Mouse (Mus musculus) embryonic facial prominence, embryonic 13.5 days (tissue): ENCODE data around the gene Pou6f1. TPM values are rescaled to one million over a fixed set of nuclear protein-coding genes. Genes with fewer than 3 reads are reported as not detected.
"Not testable (repeated sequence)": the region's sequence is repeated elsewhere in the genome, so short reads cannot be mapped to it uniquely, and the experiment has no call there.

Source experiments
- ATAC-seq: fragments of 200-750 bp; cut with Nextera tagmentation; 2 replicates; pipeline ENCODE4 v1.8.0; 2017; ENCODE audit warnings: low read depth; ENCODE audit not compliant: insufficient number of reproducible peaks, insufficient read depth, low FRiP score, low TSS enrichment
- H3K27ac ChIP-seq: fragments of 300-500 bp; sonication (generic); 2 replicates; pipeline ENCODE4 v1.5.1; 2015; ENCODE audit warnings: moderate library complexity, mild to moderate bottlenecking, inconsistent platforms
- H3K27me3 ChIP-seq: fragments of 300-500 bp; sonication (generic); 2 replicates; pipeline ENCODE4 v1.6.1; 2015; ENCODE audit warnings: mild to moderate bottlenecking, inconsistent platforms
- H3K36me3 ChIP-seq: fragments of 300-500 bp; sonication (generic); 2 replicates; pipeline ENCODE4 v1.6.1; 2015; ENCODE audit warnings: mild to moderate bottlenecking, inconsistent platforms
- H3K4me1 ChIP-seq: fragments of 300-500 bp; sonication (generic); 2 replicates; pipeline ENCODE4 v1.6.1; 2015; ENCODE audit warnings: inconsistent platforms
- H3K4me2 ChIP-seq: fragments of 300-500 bp; sonication (generic); 2 replicates; pipeline ENCODE4 v1.6.1; 2015; ENCODE audit warnings: moderate library complexity, mild to moderate bottlenecking, inconsistent platforms
- H3K4me3 ChIP-seq: fragments of 300-500 bp; sonication (generic); 2 replicates; pipeline ENCODE4 v1.5.1; 2015; ENCODE audit warnings: mild to moderate bottlenecking, inconsistent platforms
- H3K9ac ChIP-seq: fragments of 300-500 bp; sonication (generic); 2 replicates; pipeline ENCODE4 v1.6.1; 2015; ENCODE audit warnings: mild to moderate bottlenecking, inconsistent platforms
- H3K9me3 ChIP-seq: fragments of 300-500 bp; sonication (generic); 2 replicates; pipeline ENCODE4 v1.6.1; 2016; ENCODE audit warnings: inconsistent platforms
- WGBS: fragments of 180-500 bp; shearing (Covaris S2); methylation state at CpG from one replicate; pipeline ENCODE4 v1.1.7; 2015; ENCODE audit warnings: mixed read lengths; 5-methylcytosine and 5-hydroxymethylcytosine counted together
- polyA plus RNA-seq: library from polyadenylated mRNA; unstranded; fragments of >200 nt; fragmentation: Nextera tagmentation; extraction: Ambion mirVana; gene quantifications from 2 replicates; pipeline ENCODE4 v1.2.1, GENCODE M21; 2015

Gene Pou6f1
- polyA plus RNA-seq, 1 experiment from 2014 or later: 14.4 TPM

- peak overlapping the region; percentile 94 for H3K27ac ChIP-seq
- peaks cover 32% of the 10 kb centered on the region for H3K36me3 ChIP-seq
- no peaks in the 10 kb centered on the region for H3K9me3 ChIP-seq
- H3K4me1 ChIP-seq: peaks cover 21% of the 10 kb centered on the region
- H3K9ac ChIP-seq: peak overlapping the region; percentile 87
- H3K4me2 ChIP-seq: peak overlapping the region; percentile 81
- ATAC-seq: peak; percentile 83
- under 1% methylated on average over 43 of the region's 43 CpGs for WGBS
- no peaks in the 10 kb centered on the region for H3K27me3 ChIP-seq
- H3K4me3 ChIP-seq: peak overlapping the region; percentile 92
Measured at GRCm38 (mm10) chr15:100615825-100616220, 16.0 kb upstream of the Pou6f1 start.

- Histone ChIP-seq H3K9ac (peak within 1 kb of the TSS; percentile 87), H3K36me3 (peaks cover 28% of the 10 kb centered on the region), H3K4me3 (peak within 1 kb of the TSS; percentile 92), H3K9me3 (no peaks in the 10 kb centered on the region), H3K4me1 (peaks cover 21% of the 10 kb centered on the region), H3K27ac (peak within 1 kb of the TSS; percentile 94), H3K4me2 (peak within 1 kb of the TSS; percentile 81), H3K27me3 (no peaks in the 10 kb centered on the region)
- peak; percentile 87 for ATAC-seq
- WGBS: under 1% methylated on average over 88 of the region's 99 CpGs
Measured at GRCm38 (mm10) chr15:100614996-100615824, 15.4 kb upstream of the Pou6f1 start, which contains the start of gene Dazap2. TSS of gene Dazap2 (plus strand) at chr15:100615349.

- Histone ChIP-seq H3K27me3 (no peaks in the 10 kb centered on the region), H3K9ac (peak overlapping the region; percentile 74), H3K9me3 (no peaks in the 10 kb centered on the region), H3K4me1 (peaks cover 21% of the 10 kb centered on the region), H3K27ac (peak overlapping the region; percentile 57; the same call in 1 of the 2 replicates), H3K36me3 (peaks cover 21% of the 10 kb centered on the region), H3K4me3 (peak overlapping the region; percentile 92), H3K4me2 (peak overlapping the region; percentile 81)
- peak; percentile 56; the same call in 1 of the 2 replicates for ATAC-seq
- WGBS: 12% methylated on average over 43 of the region's 43 CpGs
Measured at GRCm38 (mm10) chr15:100614218-100614995, 14.6 kb upstream of the Pou6f1 start.

- Histone ChIP-seq H3K9me3 (no peaks in the 10 kb centered on the region), H3K36me3 (peaks cover 13% of the 10 kb centered on the region), H3K4me2 (peak overlapping the region; percentile 50), H3K9ac (peak overlapping the region; percentile 41; the same call in 1 of the 2 replicates), H3K27ac (no peak overlapping the region), H3K4me3 (peak overlapping the region; percentile 27), H3K27me3 (no peaks in the 10 kb centered on the region), H3K4me1 (peaks cover 21% of the 10 kb centered on the region)
- WGBS: 8% methylated on average over 16 of the region's 16 CpGs
- no peak for ATAC-seq
Measured at GRCm38 (mm10) chr15:100613584-100613983, 13.8 kb upstream of the Pou6f1 start.

GRCm38 (mm10) chr15:100612432-100612831 lies 12.6 kb upstream of the Pou6f1 start:
- Histone ChIP-seq H3K4me2 (no peak overlapping the region), H3K9ac (no peak overlapping the region), H3K36me3 (peaks cover 1% of the 10 kb centered on the region), H3K27ac (no peak overlapping the region), H3K4me1 (peaks cover 21% of the 10 kb centered on the region), H3K4me3 (no peak overlapping the region), H3K9me3 (no peaks in the 10 kb centered on the region), H3K27me3 (no peaks in the 10 kb centered on the region)
- WGBS: 66% methylated on average over 2 of the region's 2 CpGs
- no peak for ATAC-seq

GRCm38 (mm10) chr15:100611951-100612350 lies 12.2 kb upstream of the Pou6f1 start:
- WGBS: 81% methylated on average over 7 of the region's 7 CpGs
- ATAC-seq: no peak
- H3K9me3 ChIP-seq: no peaks in the 10 kb centered on the region

GRCm38 (mm10) chr15:100606677-100607076 lies 6.9 kb upstream of the Pou6f1 start:
- WGBS: 90% methylated on average over 8 of the region's 8 CpGs
- not testable (repeated sequence) for H3K4me1 ChIP-seq, H3K27ac ChIP-seq, H3K4me2 ChIP-seq, H3K36me3 ChIP-seq, H3K9me3 ChIP-seq, H3K9ac ChIP-seq, H3K4me3 ChIP-seq, ATAC-seq
- peaks cover 28% of the 10 kb centered on the region for H3K27me3 ChIP-seq

More at GRCm38 (mm10) chr15:100611951-100612350, 12.2 kb upstream of the Pou6f1 start:
- no peak overlapping the region for H3K4me3 ChIP-seq
- H3K36me3 ChIP-seq: no peaks in the 10 kb centered on the region
- no peak overlapping the region for H3K4me2 ChIP-seq
- H3K27me3 ChIP-seq: no peaks in the 10 kb centered on the region
- H3K27ac ChIP-seq: no peak overlapping the region
- peaks cover 19% of the 10 kb centered on the region for H3K4me1 ChIP-seq
- no peak overlapping the region for H3K9ac ChIP-seq

GRCm38 (mm10) chr15:100601669-100602068 lies 1.9 kb upstream of the Pou6f1 start:
- Histone ChIP-seq H3K36me3 (no peaks in the 10 kb centered on the region), H3K9ac (no peak overlapping the region), H3K27ac (no peak overlapping the region), H3K4me3 (no peak overlapping the region), H3K27me3 (peaks cover 48% of the 10 kb centered on the region), H3K9me3 (no peaks in the 10 kb centered on the region), H3K4me2 (no peak overlapping the region), H3K4me1 (peaks cover 23% of the 10 kb centered on the region)
- ATAC-seq: no peak
- 42% methylated on average over 3 of the region's 3 CpGs for WGBS

GRCm38 (mm10) chr15:100600696-100601272 lies 1.0 kb upstream of the Pou6f1 start:
- no peaks in the 10 kb centered on the region for H3K9me3 ChIP-seq
- no peaks in the 10 kb centered on the region for H3K36me3 ChIP-seq
- H3K27me3 ChIP-seq: peaks cover 45% of the 10 kb centered on the region
- H3K4me3 ChIP-seq: peak overlapping the region; percentile 77
- peaks cover 23% of the 10 kb centered on the region for H3K4me1 ChIP-seq
- peak overlapping the region; percentile 93 for H3K4me2 ChIP-seq
- 9% methylated on average over 21 of the region's 21 CpGs for WGBS
- H3K27ac ChIP-seq: no peak overlapping the region
- H3K9ac ChIP-seq: peak overlapping the region; percentile 87; the same call in 1 of the 2 replicates
- no peak for ATAC-seq

- Histone ChIP-seq H3K4me3 (peak overlapping the region; percentile 77), H3K27ac (no peak overlapping the region), H3K4me2 (peak overlapping the region; percentile 93), H3K4me1 (peaks cover 19% of the 10 kb centered on the region), H3K9me3 (no peaks in the 10 kb centered on the region), H3K36me3 (no peaks in the 10 kb centered on the region), H3K27me3 (peaks cover 39% of the 10 kb centered on the region), H3K9ac (peak overlapping the region; percentile 87)
- under 1% methylated on average over 29 of the region's 35 CpGs for WGBS
- peak; percentile 72; the same call in 1 of the 2 replicates for ATAC-seq
Measured at GRCm38 (mm10) chr15:100600047-100600695, 387 bp upstream of the Pou6f1 start.

- peaks cover 32% of the 10 kb centered on the region for H3K27me3 ChIP-seq
- WGBS: 1% methylated on average over 12 of the region's 12 CpGs
- no peak for ATAC-seq
- no peaks in the 10 kb centered on the region for H3K9me3 ChIP-seq
- H3K4me1 ChIP-seq: peaks cover 14% of the 10 kb centered on the region
- peak overlapping the region; percentile 77 for H3K4me3 ChIP-seq
- H3K36me3 ChIP-seq: no peaks in the 10 kb centered on the region
- H3K27ac ChIP-seq: peak overlapping the region; percentile 33; the same call in 1 of the 2 replicates
- peak overlapping the region; percentile 93 for H3K4me2 ChIP-seq
- peak overlapping the region; percentile 87 for H3K9ac ChIP-seq
Measured at GRCm38 (mm10) chr15:100598883-100599275, 905 bp downstream of the Pou6f1 start.
